Mouse (Mus musculus) midbrain, embryonic 14.5 days (tissue): ENCODE measurements at regions not wholly inside any gene's neighbourhood (a gene's known extent, or its start where the extent isn't known, plus 50 kb on each side); places are given as distances from the start of the nearest gene placed in this dataset.

Experiments
- ATAC-seq: fragments of 200-750 bp; cut with Nextera tagmentation; 2 replicates; pipeline ENCODE4 v1.8.0; 2017; ENCODE audit warnings: moderate number of reproducible peaks, moderate library complexity; ENCODE audit not compliant: low FRiP score, low TSS enrichment
- DNase-seq: peaks from one replicate; pipeline ENCODE4 v3.0.0-alpha.2; 2015
- H3K27ac ChIP-seq: fragments of 300-500 bp; sonication (generic); replicated peaks from 2 replicates; pipeline ENCODE4 v1.5.1; 2014; ENCODE audit warnings: mild to moderate bottlenecking, low read depth, low read length, moderate library complexity
- H3K27me3 ChIP-seq: fragments of 300-500 bp; sonication (generic); 2 replicates; pipeline ENCODE4 v1.6.1; 2014; ENCODE audit warnings: low read length, control low read depth, mixed read lengths; ENCODE audit not compliant: control insufficient read depth, insufficient read depth
- H3K36me3 ChIP-seq: fragments of 300-500 bp; sonication (generic); 2 replicates; pipeline ENCODE4 v1.6.1; 2014; ENCODE audit warnings: low read length, control low read depth; ENCODE audit not compliant: control insufficient read depth, insufficient read depth
- H3K4me1 ChIP-seq: fragments of 300-500 bp; sonication (generic); 2 replicates; pipeline ENCODE4 v1.6.1; 2014; ENCODE audit warnings: mild to moderate bottlenecking, antibody characterized with exemption, low read length, control low read depth; ENCODE audit not compliant: control insufficient read depth, insufficient read depth
- H3K4me2 ChIP-seq: fragments of 300-500 bp; sonication (generic); 2 replicates; pipeline ENCODE4 v1.6.1; 2014; ENCODE audit warnings: mild to moderate bottlenecking, low read length, moderate library complexity
- H3K4me3 ChIP-seq: fragments of 300-500 bp; sonication (generic); replicated peaks from 2 replicates; pipeline ENCODE4 v1.5.1; 2014; ENCODE audit warnings: low read depth, low read length
- H3K9ac ChIP-seq: fragments of 300-500 bp; sonication (generic); replicated peaks from 2 replicates; pipeline ENCODE4 v1.6.1; 2014; ENCODE audit warnings: mild to moderate bottlenecking, low read length, moderate library complexity
- H3K9me3 ChIP-seq: fragments of 300-500 bp; sonication (generic); 2 replicates; pipeline ENCODE4 v1.6.1; 2016; ENCODE audit warnings: low read length, control low read depth, mixed read lengths; ENCODE audit not compliant: control insufficient read depth
- WGBS: fragments of 180-500 bp; shearing (Covaris S2); extraction: QIAGEN DNeasy Blood & Tissue Kit; methylation state at CpG from one replicate; pipeline ENCODE4 v1.1.7; 2014; 5-methylcytosine and 5-hydroxymethylcytosine counted together

GRCm38 (mm10) chr7:118042914-118043313 lies 73.1 kb downstream of the Rps15a start:
- ATAC-seq (no peak), DNase-seq (no peak)
- 65% methylated on average over 10 of the region's 10 CpGs for WGBS
- no peaks in the 10 kb centered on the region for H3K27me3 ChIP-seq
- H3K4me3 ChIP-seq = no peak overlapping the region
- H3K9me3 ChIP-seq = no peaks in the 10 kb centered on the region
- no peak overlapping the region for H3K27ac ChIP-seq
- no peaks in the 10 kb centered on the region for H3K4me1 ChIP-seq
- H3K4me2 ChIP-seq = no peak overlapping the region
- H3K9ac ChIP-seq = no peak overlapping the region
- no peaks in the 10 kb centered on the region for H3K36me3 ChIP-seq

- Histone ChIP-seq H3K4me3 (no peak overlapping the region), H3K9ac (no peak overlapping the region), H3K27me3 (no peaks in the 10 kb centered on the region), H3K4me2 (no peak overlapping the region), H3K36me3 (no peaks in the 10 kb centered on the region), H3K4me1 (no peaks in the 10 kb centered on the region), H3K27ac (no peak overlapping the region), H3K9me3 (no peaks in the 10 kb centered on the region)
- no peak for DNase-seq
- ATAC-seq = no peak
- WGBS = 90% methylated on average over 4 of the region's 4 CpGs
These were observed 76.1 kb downstream of the Rps15a start for GRCm38 (mm10) chr7:118039862-118040261.

- ATAC-seq = no peak
- no peaks in the 10 kb centered on the region for H3K27me3 ChIP-seq
- no peak overlapping the region for H3K4me3 ChIP-seq
- no peak for DNase-seq
- 65% methylated on average over 3 of the region's 3 CpGs for WGBS
- no peak overlapping the region for H3K4me2 ChIP-seq
- H3K27ac ChIP-seq = no peak overlapping the region
- H3K9ac ChIP-seq = no peak overlapping the region
- H3K4me1 ChIP-seq = no peaks in the 10 kb centered on the region
- no peaks in the 10 kb centered on the region for H3K36me3 ChIP-seq
- no peaks in the 10 kb centered on the region for H3K9me3 ChIP-seq
These were observed 78.9 kb downstream of the Rps15a start for GRCm38 (mm10) chr7:118037062-118037461.

GRCm38 (mm10) chr7:118026106-118026526 lies 89.9 kb downstream of the Rps15a start:
- peak; percentile 82 for DNase-seq
- Histone ChIP-seq H3K4me2 (no peak overlapping the region), H3K9ac (no peak overlapping the region), H3K4me1 (peaks cover 12% of the 10 kb centered on the region; the same call in 1 of the 2 replicates), H3K27ac (peak overlapping the region; percentile 47), H3K36me3 (no peaks in the 10 kb centered on the region), H3K27me3 (no peaks in the 10 kb centered on the region), H3K4me3 (no peak overlapping the region), H3K9me3 (no peaks in the 10 kb centered on the region)
- WGBS = 3% methylated on average over 10 of the region's 10 CpGs
- peak; percentile 84 for ATAC-seq

GRCm38 (mm10) chr7:118004620-118005019 lies 111.4 kb downstream of the Rps15a start:
- no peaks in the 10 kb centered on the region for H3K9me3 ChIP-seq
- no peaks in the 10 kb centered on the region for H3K4me1 ChIP-seq
- H3K36me3 ChIP-seq = no peaks in the 10 kb centered on the region
- peak; percentile 21 for DNase-seq
- H3K27me3 ChIP-seq = no peaks in the 10 kb centered on the region
- H3K9ac ChIP-seq = no peak overlapping the region
- H3K27ac ChIP-seq = peak overlapping the region; percentile 49; the same call in 1 of the 2 replicates
- 57% methylated on average over 7 of the region's 7 CpGs for WGBS
- ATAC-seq = no peak
- no peak overlapping the region for H3K4me3 ChIP-seq
- H3K4me2 ChIP-seq = no peak overlapping the region

- no peaks in the 10 kb centered on the region for H3K27me3 ChIP-seq
- no peaks in the 10 kb centered on the region for H3K9me3 ChIP-seq
- 73% methylated on average over 3 of the region's 3 CpGs for WGBS
- H3K36me3 ChIP-seq = no peaks in the 10 kb centered on the region
- no peak for DNase-seq
- no peaks in the 10 kb centered on the region for H3K4me1 ChIP-seq
- no peak overlapping the region for H3K4me3 ChIP-seq
- no peak for ATAC-seq
- H3K27ac ChIP-seq = no peak overlapping the region
- H3K4me2 ChIP-seq = no peak overlapping the region
- H3K9ac ChIP-seq = no peak overlapping the region
These were observed 114.1 kb downstream of the Rps15a start for GRCm38 (mm10) chr7:118001881-118002280.

- DNase-seq (peak; percentile 64), ATAC-seq (no peak)
- Histone ChIP-seq H3K27ac (no peak overlapping the region), H3K27me3 (no peaks in the 10 kb centered on the region), H3K9me3 (no peaks in the 10 kb centered on the region), H3K9ac (no peak overlapping the region), H3K36me3 (no peaks in the 10 kb centered on the region), H3K4me3 (no peak overlapping the region), H3K4me2 (no peak overlapping the region), H3K4me1 (no peaks in the 10 kb centered on the region)
- 8% methylated on average over 4 of the region's 4 CpGs for WGBS
These were observed 114.9 kb downstream of the Rps15a start for GRCm38 (mm10) chr7:118001121-118001520.

DNA sequence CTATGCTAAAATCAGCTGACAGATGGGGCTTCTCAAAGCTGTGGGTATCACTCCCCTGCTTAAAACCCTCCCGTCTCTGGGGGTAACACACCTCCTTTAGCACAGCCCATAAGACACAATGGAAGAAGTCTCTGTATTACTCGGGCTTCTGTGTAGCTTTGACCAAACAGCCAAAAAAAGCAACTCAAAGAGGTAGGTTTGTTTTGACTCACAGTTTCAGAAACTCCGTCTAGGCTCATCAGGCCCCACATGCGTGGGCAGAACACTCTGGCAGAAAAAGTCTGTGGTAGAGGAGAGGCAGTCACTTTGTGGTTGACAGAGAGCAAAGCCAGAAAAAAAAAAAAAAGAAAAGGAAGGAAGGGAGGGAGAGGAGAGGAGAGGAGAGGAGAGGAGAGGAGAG lies 133.8 kb downstream of the Rps15a start:
- no peaks in the 10 kb centered on the region for H3K36me3 ChIP-seq
- no peak overlapping the region for H3K4me2 ChIP-seq
- H3K4me3 ChIP-seq = no peak overlapping the region
- H3K27ac ChIP-seq = no peak overlapping the region
- no peaks in the 10 kb centered on the region for H3K4me1 ChIP-seq
- no peak for ATAC-seq
- WGBS = 84% methylated on average over 4 of the region's 4 CpGs
- no peak overlapping the region for H3K9ac ChIP-seq
- no peaks in the 10 kb centered on the region for H3K27me3 ChIP-seq
- no peak for DNase-seq
- no peaks in the 10 kb centered on the region for H3K9me3 ChIP-seq

- Histone ChIP-seq H3K36me3 (no peaks in the 10 kb centered on the region), H3K27ac (no peak overlapping the region), H3K4me3 (no peak overlapping the region), H3K9ac (no peak overlapping the region), H3K4me1 (0 out of 2 replicates have a peak, but pooled peaks cover 2% of the 10 kb centered on the region), H3K9me3 (no peaks in the 10 kb centered on the region), H3K27me3 (no peaks in the 10 kb centered on the region), H3K4me2 (no peak overlapping the region)
- no peak for ATAC-seq
- DNase-seq = no peak
- 47% methylated on average over 1 of the region's 1 CpGs for WGBS
These were observed 144.8 kb downstream of the Rps15a start for GRCm38 (mm10) chr7:117971176-117971575.
